In genomic region chr4:139650086-139650743, GRCm38 (mm10) we compare ENCODE assay signal across 26 mouse cellular contexts. TPM values are rescaled to one million over a fixed set of nuclear protein-coding genes. Genes with fewer than 3 reads are reported as not detected.
DNase-seq lines count a peak whose midpoint lies in the region; ATAC-seq lines count a peak whose summit lies in the region.
"Had no signal": no experiment of that assay in that cellular context is flagged by ENCODE, and none has a peak within 500 bp of the region (broad histone marks: within the 10 kb centered on the region; RNA-seq: fewer than 3 reads in every experiment).

No protein-coding gene starts in this region.

- WGBS in hindbrain, embryonic 11.5 days, result 76% methylated on average over 15 of the region's 15 CpGs
- 70% methylated on average over 15 of the region's 15 CpGs for WGBS in hindbrain, embryonic 16.5 days
- WGBS in lung, embryonic 16.5 days, result 70% methylated on average over 15 of the region's 15 CpGs
- 63% methylated on average over 15 of the region's 15 CpGs for WGBS in intestine, embryonic 15.5 days
- WGBS in large intestine, adult 2 months, result 42% methylated on average over 15 of the region's 15 CpGs
- WGBS in embryonic facial prominence, embryonic 10.5 days, result 85% methylated on average over 15 of the region's 15 CpGs

- no peaks in the 10 kb centered on the region for H3K4me1 ChIP-seq in hindbrain, embryonic 11.5 days (replicated peaks; ENCODE audit: control insufficient read depth, insufficient read depth, low read length)
- H3K4me1 ChIP-seq in hindbrain, embryonic 16.5 days (ENCODE audit: control insufficient read depth, insufficient read depth, low read depth, low read length), result no peaks in the 10 kb centered on the region
- no peaks in the 10 kb centered on the region for H3K4me1 ChIP-seq in lung, embryonic 16.5 days (replicated peaks; ENCODE audit: control insufficient read depth, insufficient read depth, low read length)
- peaks cover 4% of the 10 kb centered on the region; the same call in 1 of the 2 replicates for H3K4me1 ChIP-seq in intestine, embryonic 15.5 days (replicated peaks)
- no peaks in the 10 kb centered on the region for H3K4me1 ChIP-seq in embryonic facial prominence, embryonic 10.5 days
- H3K4me1 ChIP-seq: embryonic facial prominence, embryonic 13.5 days; forebrain, embryonic 13.5 days; heart, embryonic 13.5 days; hindbrain, embryonic 15.5 days had no signal

- no peaks in the 10 kb centered on the region for H3K36me3 ChIP-seq in hindbrain, embryonic 11.5 days (ENCODE audit: control insufficient read depth, insufficient read depth, low read length)
- peaks cover 15% of the 10 kb centered on the region for H3K36me3 ChIP-seq in hindbrain, embryonic 16.5 days (ENCODE audit: control insufficient read depth, insufficient read depth, low read length)
- peaks cover 12% of the 10 kb centered on the region for H3K36me3 ChIP-seq in lung, embryonic 16.5 days (ENCODE audit: control insufficient read depth, insufficient read depth, low read length)
- H3K36me3 ChIP-seq in intestine, embryonic 15.5 days, result no peaks in the 10 kb centered on the region
- peaks cover 24% of the 10 kb centered on the region for H3K36me3 ChIP-seq in embryonic facial prominence, embryonic 10.5 days (replicated peaks)

- H3K9me3 ChIP-seq in hindbrain, embryonic 11.5 days (ENCODE audit: control insufficient read depth, low read length), result no peaks in the 10 kb centered on the region
- H3K9me3 ChIP-seq in hindbrain, embryonic 16.5 days (ENCODE audit: control insufficient read depth, low read length), result no peaks in the 10 kb centered on the region; the same call in 1 of the 2 replicates
- no peaks in the 10 kb centered on the region for H3K9me3 ChIP-seq in lung, embryonic 16.5 days (ENCODE audit: control insufficient read depth, low read length)
- no peaks in the 10 kb centered on the region for H3K9me3 ChIP-seq in intestine, embryonic 15.5 days
- no peaks in the 10 kb centered on the region for H3K9me3 ChIP-seq in embryonic facial prominence, embryonic 10.5 days
- H3K9me3 ChIP-seq: embryonic facial prominence, embryonic 13.5 days; forebrain, embryonic 13.5 days; G1E; heart, embryonic 10.5 days; heart, embryonic 13.5 days; hindbrain, embryonic 15.5 days had no signal

- ATAC-seq in hindbrain, embryonic 11.5 days (ENCODE audit: low FRiP score), result no peak
- ATAC-seq in hindbrain, embryonic 16.5 days, result no peak
- 0 out of 2 replicates have a peak, but pooled peaks have one; percentile 50 for ATAC-seq in lung, embryonic 16.5 days (ENCODE audit: low read depth)
- ATAC-seq in intestine, embryonic 15.5 days, result peak; percentile 94
- ATAC-seq: forebrain, embryonic 13.5 days; forebrain, embryonic 16.5 days; Patski had no signal

- no peak for DNase-seq in hindbrain, embryonic 11.5 days (ENCODE audit: low spot score)
- no peak for DNase-seq in lung, postnatal 36 days
- DNase-seq in large intestine, adult 2 months (ENCODE audit: low read depth, low spot score), result peak; percentile 84
- DNase-seq in embryo, embryonic 10 days (ENCODE audit: low spot score), result no peak
- DNase-seq in embryonic facial prominence, embryonic 10.5 days (ENCODE audit: low spot score), result no peak
- DNase-seq: adrenal gland, postnatal 10 days; adrenal gland, postnatal 36 days; B cell, adult 2 months; cerebellum, adult 9-10 months; cerebellum, postnatal 14 days; gastrocnemius, postnatal 10 days; gastrocnemius, postnatal 36 days; heart, adult 2 months had no signal

- no peak overlapping the region for H3K4me2 ChIP-seq in hindbrain, embryonic 11.5 days (replicated peaks; ENCODE audit: low read depth, low read length)
- H3K4me2 ChIP-seq in hindbrain, embryonic 16.5 days (ENCODE audit: low read length), result no peak overlapping the region
- no peak overlapping the region for H3K4me2 ChIP-seq in lung, embryonic 16.5 days (ENCODE audit: low read depth, low read length)
- 0 out of 2 replicates have a peak overlapping the region, but pooled peaks have one; percentile 3 for H3K4me2 ChIP-seq in intestine, embryonic 15.5 days (replicated peaks)
- H3K4me2 ChIP-seq: embryonic facial prominence, embryonic 13.5 days; forebrain, embryonic 13.5 days; heart, embryonic 13.5 days; hindbrain, embryonic 15.5 days had no signal

- H3K9ac ChIP-seq in hindbrain, embryonic 11.5 days (ENCODE audit: low read depth, low read length), result no peak overlapping the region
- H3K9ac ChIP-seq in hindbrain, embryonic 16.5 days (ENCODE audit: low read depth, low read length), result no peak overlapping the region
- H3K9ac ChIP-seq in lung, embryonic 16.5 days (ENCODE audit: low read length), result no peak overlapping the region
- H3K9ac ChIP-seq in intestine, embryonic 15.5 days, result no peak overlapping the region
- H3K9ac ChIP-seq: embryonic facial prominence, embryonic 13.5 days; forebrain, embryonic 13.5 days; heart, embryonic 13.5 days; hindbrain, embryonic 15.5 days had no signal

- H3K4me3 ChIP-seq in hindbrain, embryonic 11.5 days (ENCODE audit: low read depth, low read length), result no peak overlapping the region
- no peak overlapping the region for H3K4me3 ChIP-seq in hindbrain, embryonic 16.5 days (ENCODE audit: low read length)
- H3K4me3 ChIP-seq in lung, embryonic 16.5 days (ENCODE audit: low read length), result no peak overlapping the region
- H3K4me3 ChIP-seq in intestine, embryonic 15.5 days (replicated peaks), result no peak overlapping the region
- no peak overlapping the region for H3K4me3 ChIP-seq in embryonic facial prominence, embryonic 10.5 days
- H3K4me3 ChIP-seq: embryonic facial prominence, embryonic 13.5 days; erythroblast, embryonic 14.5 days; forebrain, embryonic 13.5 days; heart, adult 2 months; heart, embryonic 10.5 days; heart, embryonic 13.5 days; hindbrain, embryonic 15.5 days had no signal

- H3K27ac ChIP-seq in hindbrain, embryonic 11.5 days (ENCODE audit: low read depth, low read length), result peak overlapping the region; percentile 1; the same call in 1 of the 2 replicates
- no peak overlapping the region for H3K27ac ChIP-seq in hindbrain, embryonic 16.5 days (ENCODE audit: low read depth, low read length)
- peak overlapping the region; percentile 33; the same call in 1 of the 2 replicates for H3K27ac ChIP-seq in lung, embryonic 16.5 days (ENCODE audit: low read length)
- H3K27ac ChIP-seq in intestine, embryonic 15.5 days, result peak overlapping the region; percentile 63
- no peak overlapping the region for H3K27ac ChIP-seq in embryonic facial prominence, embryonic 10.5 days (replicated peaks)
- H3K27ac ChIP-seq: embryonic facial prominence, embryonic 13.5 days; forebrain, embryonic 13.5 days; heart, adult 2 months; heart, embryonic 10.5 days; heart, embryonic 13.5 days; hindbrain, embryonic 15.5 days had no signal

- H3K27me3 ChIP-seq in hindbrain, embryonic 11.5 days (ENCODE audit: control insufficient read depth, insufficient read depth, low read length), result no peaks in the 10 kb centered on the region
- H3K27me3 ChIP-seq in hindbrain, embryonic 16.5 days (replicated peaks; ENCODE audit: control insufficient read depth, insufficient read depth, low read length), result no peaks in the 10 kb centered on the region
- no peaks in the 10 kb centered on the region for H3K27me3 ChIP-seq in lung, embryonic 16.5 days (ENCODE audit: control insufficient read depth, insufficient read depth, low read depth, low read length)
- no peaks in the 10 kb centered on the region for H3K27me3 ChIP-seq in intestine, embryonic 15.5 days (replicated peaks)
- 0 out of 2 replicates have a peak, but pooled peaks cover 3% of the 10 kb centered on the region for H3K27me3 ChIP-seq in embryonic facial prominence, embryonic 10.5 days (replicated peaks; ENCODE audit: low read depth, poor library complexity, severe bottlenecking)
- H3K27me3 ChIP-seq: embryonic facial prominence, embryonic 13.5 days; hindbrain, embryonic 15.5 days; Patski had no signal

RNA-seq across cellular contexts. Expression of gene Tas1r2, which starts 3.1 kb away (rescaled TPM):
- polyA plus RNA-seq in hindbrain, embryonic 11.5 days (2014; fragmentation: Nextera tagmentation; extraction: Ambion mirVana), result not detected in 2 replicates
- not detected in 2 replicates for polyA plus RNA-seq in hindbrain, embryonic 16.5 days (2015; fragmentation: Nextera tagmentation; extraction: Ambion mirVana)
- polyA plus RNA-seq in lung, embryonic 16.5 days (2015; fragmentation: Nextera tagmentation; extraction: Ambion mirVana), result not detected in 2 replicates
- not detected in 2 replicates for polyA plus RNA-seq in intestine, embryonic 15.5 days (2015; fragmentation: Nextera tagmentation; extraction: Ambion mirVana)
- polyA plus RNA-seq in large intestine, adult 2 months (2012; rRNA removed), result 0.11 TPM in 1 of 2 replicates, not detected in the other
- polyA plus RNA-seq in embryonic facial prominence, embryonic 10.5 days (2016; fragmentation: Nextera tagmentation; extraction: Ambion mirVana), result not detected in 2 replicates
- polyA plus RNA-seq: embryonic facial prominence, embryonic 13.5 days; erythroblast, embryonic 14.5 days; forebrain, embryonic 13.5 days; forebrain, embryonic 16.5 days; G1E; heart, adult 2 months; heart, embryonic 10.5 days; heart, embryonic 13.5 days; heart, embryonic 16.5 days; hindbrain, embryonic 15.5 days had no signal

RNA-seq across cellular contexts. Expression of gene Aldh4a1, which starts 27.5 kb away (rescaled TPM):
- polyA plus RNA-seq in hindbrain, embryonic 11.5 days (2014; fragmentation: Nextera tagmentation; extraction: Ambion mirVana), result 7.8 and 8.8 TPM in 2 replicates
- polyA plus RNA-seq in hindbrain, embryonic 16.5 days (2015; fragmentation: Nextera tagmentation; extraction: Ambion mirVana), result 31.9 and 35.4 TPM in 2 replicates
- 25.5 and 30.7 TPM in 2 replicates for polyA plus RNA-seq in lung, embryonic 16.5 days (2015; fragmentation: Nextera tagmentation; extraction: Ambion mirVana)
- 14.4 and 17.1 TPM in 2 replicates for polyA plus RNA-seq in intestine, embryonic 15.5 days (2015; fragmentation: Nextera tagmentation; extraction: Ambion mirVana)
- 23.3 and 53.1 TPM in 2 replicates for polyA plus RNA-seq in large intestine, adult 2 months (2012; rRNA removed)
- polyA plus RNA-seq in embryonic facial prominence, embryonic 10.5 days (2016; fragmentation: Nextera tagmentation; extraction: Ambion mirVana), result 24.4 and 25.1 TPM in 2 replicates

RNA-seq across cellular contexts. Expression of gene Gm21969, which starts 47.2 kb away (rescaled TPM):
- not detected in 2 replicates for polyA plus RNA-seq in hindbrain, embryonic 11.5 days (2014; fragmentation: Nextera tagmentation; extraction: Ambion mirVana)
- not detected in 2 replicates for polyA plus RNA-seq in hindbrain, embryonic 16.5 days (2015; fragmentation: Nextera tagmentation; extraction: Ambion mirVana)
- 0.05 TPM in 1 of 2 replicates, not detected in the other for polyA plus RNA-seq in lung, embryonic 16.5 days (2015; fragmentation: Nextera tagmentation; extraction: Ambion mirVana)
- polyA plus RNA-seq in intestine, embryonic 15.5 days (2015; fragmentation: Nextera tagmentation; extraction: Ambion mirVana), result not detected in 2 replicates
- not detected in 2 replicates for polyA plus RNA-seq in large intestine, adult 2 months (2012; rRNA removed)
- polyA plus RNA-seq in embryonic facial prominence, embryonic 10.5 days (2016; fragmentation: Nextera tagmentation; extraction: Ambion mirVana), result not detected in 2 replicates
- polyA plus RNA-seq: embryonic facial prominence, embryonic 13.5 days; forebrain, embryonic 13.5 days; forebrain, embryonic 16.5 days; heart, adult 2 months; heart, embryonic 10.5 days; heart, embryonic 13.5 days; heart, embryonic 16.5 days; hindbrain, embryonic 15.5 days; Patski had no signal

Comparison
In these comparisons a context has a peak if more than half of its experiments do, and no peak if none do; other contexts are left out.
1. H3K27ac ChIP-seq: peak in hindbrain, embryonic 11.5 days (single experiment), lung, embryonic 16.5 days (single experiment) and intestine, embryonic 15.5 days (single experiment); none in hindbrain, embryonic 16.5 days (single experiment) and embryonic facial prominence, embryonic 10.5 days (single experiment).
2. ATAC-seq: peak in lung, embryonic 16.5 days (single experiment) and intestine, embryonic 15.5 days (single experiment); none in hindbrain, embryonic 11.5 days (single experiment) and hindbrain, embryonic 16.5 days (single experiment).